Mouse (Mus musculus): Measurements from ENCODE around the gene Tmem254c.
"Not testable (repeated sequence)": the region's sequence is repeated elsewhere in the genome, so short reads cannot be mapped to it uniquely, and the experiment has no call there.

The Tmem254c gene

GRCm38 (mm10) chr14:26067325-26067633 lies at the start of gene Tmem254c:
Gene Tmem254c (minus strand): TSS chr14:26067355.
- DNase-seq (ENCODE audit: low spot score), result not testable (repeated sequence)

GRCm38 (mm10) chr14:26097622-26098021 lies 30.5 kb upstream of the Tmem254c start:
- not testable (repeated sequence) for DNase-seq (ENCODE audit: low spot score)

- DNase-seq (ENCODE audit: low spot score), result not testable (repeated sequence)
These were observed 14.8 kb upstream of the Tmem254c start, which contains the start of gene Cphx3 for GRCm38 (mm10) chr14:26081997-26082396. Gene Cphx3 (plus strand): TSS chr14:26082297.

GRCm38 (mm10) chr14:26081216-26081615 lies 14.1 kb upstream of the Tmem254c start, which contains the start of gene Cphx2:
Gene Cphx2 (plus strand): TSS chr14:26081516.
- DNase-seq (ENCODE audit: low spot score), result not testable (repeated sequence)

- DNase-seq (ENCODE audit: low spot score), result not testable (repeated sequence)
These were observed 9.7 kb upstream of the Tmem254c start for GRCm38 (mm10) chr14:26076620-26077390.

- not testable (repeated sequence) for DNase-seq (ENCODE audit: low spot score)
These were observed 406 bp downstream of the Tmem254c start for GRCm38 (mm10) chr14:26066574-26067324.

GRCm38 (mm10) chr14:26059362-26059761 lies 7.8 kb downstream of the Tmem254c start:
- not testable (repeated sequence) for DNase-seq (ENCODE audit: low spot score)

- not testable (repeated sequence) for DNase-seq (ENCODE audit: low spot score)
These were observed 9.0 kb downstream of the Tmem254c start for GRCm38 (mm10) chr14:26058184-26058583.

- not testable (repeated sequence) for DNase-seq (ENCODE audit: low spot score)
These were observed 18.4 kb downstream of the Tmem254c start for GRCm38 (mm10) chr14:26048767-26049166.

- DNase-seq (ENCODE audit: low spot score), result not testable (repeated sequence)
These were observed 20.1 kb downstream of the Tmem254c start for GRCm38 (mm10) chr14:26047026-26047425.

GRCm38 (mm10) chr14:26045007-26045406 lies 22.1 kb downstream of the Tmem254c start:
- not testable (repeated sequence) for DNase-seq (ENCODE audit: low spot score)

- DNase-seq (ENCODE audit: low spot score), result not testable (repeated sequence)
These were observed 24.5 kb downstream of the Tmem254c start, which contains the start of gene Gm9780 for GRCm38 (mm10) chr14:26042611-26043010. Gene Gm9780 (minus strand): TSS chr14:26042711.

- DNase-seq (ENCODE audit: low spot score), result not testable (repeated sequence)
These were observed 31.7 kb downstream of the Tmem254c start for GRCm38 (mm10) chr14:26035439-26035838.

GRCm38 (mm10) chr14:26034364-26034763 lies 32.8 kb downstream of the Tmem254c start:
- DNase-seq (ENCODE audit: low spot score), result not testable (repeated sequence)

- not testable (repeated sequence) for DNase-seq (ENCODE audit: low spot score)
These were observed 41.5 kb downstream of the Tmem254c start for GRCm38 (mm10) chr14:26025653-26026052.

GRCm38 (mm10) chr14:26022831-26023230 lies 44.3 kb downstream of the Tmem254c start:
- not testable (repeated sequence) for DNase-seq (ENCODE audit: low spot score)

GRCm38 (mm10) chr14:26021555-26021954 lies 45.6 kb downstream of the Tmem254c start:
- not testable (repeated sequence) for DNase-seq (ENCODE audit: low spot score)

GRCm38 (mm10) chr14:26016414-26016813 lies 50.7 kb downstream of the Tmem254c start:
- not testable (repeated sequence) for DNase-seq (ENCODE audit: low spot score)

Data from adipocyte (in vitro differentiated cells).